Mouse (Mus musculus) midbrain, embryonic 13.5 days (tissue): ENCODE data around the gene Ncaph. TPM values are rescaled to one million over a fixed set of nuclear protein-coding genes. Genes with fewer than 3 reads are reported as not detected.
"Not testable (repeated sequence)": the region's sequence is repeated elsewhere in the genome, so short reads cannot be mapped to it uniquely, and the experiment has no call there.

ENCODE experiments used
- ATAC-seq: fragments of 200-750 bp; cut with Nextera tagmentation; 2 replicates; pipeline ENCODE4 v1.8.0; 2017; ENCODE audit warnings: mild to moderate bottlenecking, moderate TSS enrichment, moderate library complexity
- H3K27ac ChIP-seq: fragments of 300-500 bp; sonication (generic); 2 replicates; pipeline ENCODE4 v1.5.1; 2015; ENCODE audit warnings: inconsistent platforms, mild to moderate bottlenecking, moderate library complexity
- H3K27me3 ChIP-seq: fragments of 300-500 bp; sonication (generic); 2 replicates; pipeline ENCODE4 v1.6.1; 2015; ENCODE audit warnings: mild to moderate bottlenecking, inconsistent platforms
- H3K36me3 ChIP-seq: fragments of 300-500 bp; sonication (generic); 2 replicates; pipeline ENCODE4 v1.6.1; 2015; ENCODE audit warnings: mild to moderate bottlenecking, inconsistent platforms
- H3K4me1 ChIP-seq: fragments of 300-500 bp; sonication (generic); replicated peaks from 2 replicates; pipeline ENCODE4 v1.6.1; 2015; ENCODE audit warnings: inconsistent platforms
- H3K4me2 ChIP-seq: fragments of 300-500 bp; sonication (generic); replicated peaks from 2 replicates; pipeline ENCODE4 v1.6.1; 2015; ENCODE audit warnings: moderate library complexity, mild to moderate bottlenecking, inconsistent platforms
- H3K4me3 ChIP-seq: fragments of 300-500 bp; sonication (generic); replicated peaks from 2 replicates; pipeline ENCODE4 v1.5.1; 2015; ENCODE audit warnings: mild to moderate bottlenecking, inconsistent platforms
- H3K9ac ChIP-seq: fragments of 300-500 bp; sonication (generic); replicated peaks from 2 replicates; pipeline ENCODE4 v1.6.1; 2015; ENCODE audit warnings: mild to moderate bottlenecking, inconsistent platforms
- H3K9me3 ChIP-seq: fragments of 300-500 bp; sonication (generic); 2 replicates; pipeline ENCODE4 v1.6.1; 2016; ENCODE audit warnings: mild to moderate bottlenecking, inconsistent platforms
- WGBS: fragments of 180-500 bp; shearing (Covaris S2); methylation state at CpG from one replicate; pipeline ENCODE4 v1.1.7; 2015; 5-methylcytosine and 5-hydroxymethylcytosine counted together
- polyA plus RNA-seq: library from polyadenylated mRNA; unstranded; fragments of >200 nt; fragmentation: Nextera tagmentation; extraction: Ambion mirVana; gene quantifications from 2 replicates; pipeline ENCODE4 v1.2.1, GENCODE M21; 2015

The Ncaph gene
- 35.5 and 35.8 TPM in 2 replicates for polyA plus RNA-seq

GRCm38 (mm10) chr2:127133621-127134461 lies at the start of gene Ncaph:
Gene Ncaph (minus strand): TSS chr2:127133954.
- H3K27me3 ChIP-seq = no peaks in the 10 kb centered on the region
- no peaks in the 10 kb centered on the region for H3K36me3 ChIP-seq
- ATAC-seq = peak; percentile 88
- 1% methylated on average over 57 of the region's 57 CpGs for WGBS
- peak within 1 kb of the TSS; percentile 85 for H3K4me3 ChIP-seq
- peak within 1 kb of the TSS; percentile 79 for H3K27ac ChIP-seq
- peak within 1 kb of the TSS; percentile 75 for H3K4me2 ChIP-seq
- no peaks in the 10 kb centered on the region for H3K9me3 ChIP-seq
- H3K4me1 ChIP-seq = peaks cover 38% of the 10 kb centered on the region
- H3K9ac ChIP-seq = peak within 1 kb of the TSS; percentile 70

GRCm38 (mm10) chr2:127182598-127183381 lies 49.0 kb upstream of the Ncaph start:
- Histone ChIP-seq H3K9ac (peak overlapping the region; percentile 84), H3K4me2 (peak overlapping the region; percentile 74), H3K27ac (peak overlapping the region; percentile 88), H3K4me3 (peak overlapping the region; percentile 62), H3K36me3 (no peaks in the 10 kb centered on the region), H3K27me3 (peaks cover 5% of the 10 kb centered on the region; the same call in 1 of the 2 replicates), H3K4me1 (peaks cover 7% of the 10 kb centered on the region), H3K9me3 (no peaks in the 10 kb centered on the region)
- 2% methylated on average over 17 of the region's 17 CpGs for WGBS
- ATAC-seq = peak; percentile 100

GRCm38 (mm10) chr2:127166261-127166660 lies 32.5 kb upstream of the Ncaph start:
- not testable (repeated sequence) for H3K9ac ChIP-seq, H3K27ac ChIP-seq, H3K4me2 ChIP-seq, H3K4me1 ChIP-seq, H3K27me3 ChIP-seq, H3K9me3 ChIP-seq, H3K4me3 ChIP-seq, H3K36me3 ChIP-seq, ATAC-seq
- WGBS = 6% methylated on average over 1 of the region's 1 CpGs

GRCm38 (mm10) chr2:127165675-127166074 lies 31.9 kb upstream of the Ncaph start:
- WGBS = 63% methylated on average over 4 of the region's 4 CpGs
- no peak for ATAC-seq

GRCm38 (mm10) chr2:127145699-127146098 lies 11.9 kb upstream of the Ncaph start:
- H3K9ac ChIP-seq = no peak overlapping the region
- H3K27me3 ChIP-seq = 0 out of 2 replicates have a peak, but pooled peaks cover 7% of the 10 kb centered on the region
- no peaks in the 10 kb centered on the region for H3K9me3 ChIP-seq
- ATAC-seq = no peak
- 85% methylated on average over 3 of the region's 3 CpGs for WGBS
- no peak overlapping the region for H3K4me3 ChIP-seq
- H3K4me2 ChIP-seq = no peak overlapping the region
- 0 out of 2 replicates have a peak, but pooled peaks cover 4% of the 10 kb centered on the region for H3K36me3 ChIP-seq
- H3K27ac ChIP-seq = no peak overlapping the region
- peaks cover 15% of the 10 kb centered on the region for H3K4me1 ChIP-seq

More at GRCm38 (mm10) chr2:127165675-127166074, 31.9 kb upstream of the Ncaph start:
- Histone ChIP-seq H3K4me3 (no peak overlapping the region), H3K36me3 (no peaks in the 10 kb centered on the region), H3K4me1 (no peaks in the 10 kb centered on the region), H3K4me2 (no peak overlapping the region), H3K27ac (no peak overlapping the region), H3K27me3 (0 out of 2 replicates have a peak, but pooled peaks cover 4% of the 10 kb centered on the region), H3K9me3 (no peaks in the 10 kb centered on the region), H3K9ac (no peak overlapping the region)

GRCm38 (mm10) chr2:127143158-127144063 lies 9.7 kb upstream of the Ncaph start, which contains the start of gene Itpripl1:
Gene Itpripl1 (minus strand): TSS chr2:127143442.
- H3K27me3 ChIP-seq = 0 out of 2 replicates have a peak, but pooled peaks cover 7% of the 10 kb centered on the region
- peak within 1 kb of the TSS; percentile 67 for H3K9ac ChIP-seq
- peak; percentile 88 for ATAC-seq
- H3K36me3 ChIP-seq = peaks cover 5% of the 10 kb centered on the region; the same call in 1 of the 2 replicates
- H3K4me3 ChIP-seq = peak within 1 kb of the TSS; percentile 61
- 5% methylated on average over 31 of the region's 31 CpGs for WGBS
- peaks cover 15% of the 10 kb centered on the region for H3K4me1 ChIP-seq
- no peak within 1 kb of the TSS for H3K27ac ChIP-seq
- no peaks in the 10 kb centered on the region for H3K9me3 ChIP-seq
- H3K4me2 ChIP-seq = peak within 1 kb of the TSS; percentile 88

GRCm38 (mm10) chr2:127142577-127143157 lies 8.9 kb upstream of the Ncaph start:
- Histone ChIP-seq H3K27me3 (0 out of 2 replicates have a peak, but pooled peaks cover 7% of the 10 kb centered on the region), H3K36me3 (peaks cover 5% of the 10 kb centered on the region; the same call in 1 of the 2 replicates), H3K4me1 (peaks cover 18% of the 10 kb centered on the region), H3K4me2 (peak overlapping the region; percentile 88), H3K9me3 (no peaks in the 10 kb centered on the region), H3K4me3 (peak overlapping the region; percentile 61), H3K27ac (no peak overlapping the region), H3K9ac (peak overlapping the region; percentile 67)
- 15% methylated on average over 6 of the region's 6 CpGs for WGBS
- ATAC-seq = 0 out of 2 replicates have a peak, but pooled peaks have one; percentile 22

GRCm38 (mm10) chr2:127142031-127142430 lies 8.3 kb upstream of the Ncaph start:
- WGBS = 89% methylated on average over 10 of the region's 10 CpGs
- Histone ChIP-seq H3K27ac (no peak overlapping the region), H3K9me3 (no peaks in the 10 kb centered on the region), H3K4me1 (peaks cover 22% of the 10 kb centered on the region), H3K4me2 (peak overlapping the region; percentile 88), H3K36me3 (peaks cover 5% of the 10 kb centered on the region; the same call in 1 of the 2 replicates), H3K9ac (no peak overlapping the region), H3K4me3 (no peak overlapping the region), H3K27me3 (0 out of 2 replicates have a peak, but pooled peaks cover 7% of the 10 kb centered on the region)
- no peak for ATAC-seq

- Histone ChIP-seq H3K4me3 (no peak overlapping the region), H3K36me3 (peaks cover 5% of the 10 kb centered on the region; the same call in 1 of the 2 replicates), H3K9ac (no peak overlapping the region), H3K4me1 (peaks cover 29% of the 10 kb centered on the region), H3K4me2 (no peak overlapping the region), H3K27ac (no peak overlapping the region), H3K27me3 (0 out of 2 replicates have a peak, but pooled peaks cover 7% of the 10 kb centered on the region), H3K9me3 (no peaks in the 10 kb centered on the region)
- ATAC-seq = no peak
- 97% methylated on average over 7 of the region's 7 CpGs for WGBS
Measured at GRCm38 (mm10) chr2:127140011-127140410, 6.3 kb upstream of the Ncaph start.

GRCm38 (mm10) chr2:127139605-127140004 lies 5.9 kb upstream of the Ncaph start:
- no peak overlapping the region for H3K9ac ChIP-seq
- H3K4me1 ChIP-seq = peaks cover 29% of the 10 kb centered on the region
- no peak overlapping the region for H3K4me3 ChIP-seq
- H3K4me2 ChIP-seq = no peak overlapping the region
- 0 out of 2 replicates have a peak, but pooled peaks cover 7% of the 10 kb centered on the region for H3K27me3 ChIP-seq
- H3K36me3 ChIP-seq = peaks cover 5% of the 10 kb centered on the region; the same call in 1 of the 2 replicates
- WGBS = 94% methylated on average over 1 of the region's 1 CpGs
- no peaks in the 10 kb centered on the region for H3K9me3 ChIP-seq
- H3K27ac ChIP-seq = no peak overlapping the region
- no peak for ATAC-seq
